Mouse (Mus musculus): ENCODE measurements at regions not wholly inside any gene's neighbourhood (a gene's known extent, or its start where the extent isn't known, plus 50 kb on each side); places are given as distances from the start of the nearest gene placed in this dataset.

- no peak for ATAC-seq
- Histone ChIP-seq H3K4me3 (no peak overlapping the region), H3K36me3 (no peaks in the 10 kb centered on the region), H3K9me3 (replicated peaks) (no peaks in the 10 kb centered on the region), H3K4me2 (peak overlapping the region; percentile 41), H3K27me3 (replicated peaks) (no peaks in the 10 kb centered on the region), H3K27ac (peak overlapping the region; percentile 83), H3K4me1 (peaks cover 98% of the 10 kb centered on the region), H3K9ac (peak overlapping the region; percentile 51)
- 52% methylated on average over 3 of the region's 3 CpGs for WGBS (ENCODE audit: insufficient replicate concordance)
These were observed 71.8 kb downstream of the Zfp36l2 start for GRCm38 (mm10) chr17:84115957-84116339.

GRCm38 (mm10) chr17:84115133-84115532 lies 72.6 kb downstream of the Zfp36l2 start:
- 33% methylated on average over 8 of the region's 8 CpGs for WGBS (ENCODE audit: insufficient replicate concordance)

GRCm38 (mm10) chr17:84114279-84114994 lies 73.3 kb downstream of the Zfp36l2 start:
- Histone ChIP-seq H3K9me3 (replicated peaks) (no peaks in the 10 kb centered on the region), H3K27ac (peak overlapping the region; percentile 83), H3K27me3 (replicated peaks) (no peaks in the 10 kb centered on the region), H3K36me3 (no peaks in the 10 kb centered on the region), H3K4me3 (no peak overlapping the region), H3K4me1 (peaks cover 89% of the 10 kb centered on the region), H3K9ac (peak overlapping the region; percentile 43; the same call in 1 of the 2 replicates), H3K4me2 (peak overlapping the region; percentile 2; the same call in 1 of the 2 replicates)
- WGBS (ENCODE audit: insufficient replicate concordance): 50% methylated on average over 9 of the region's 9 CpGs
- peak; percentile 11 for ATAC-seq

More at GRCm38 (mm10) chr17:84115133-84115532, 72.6 kb downstream of the Zfp36l2 start:
- Histone ChIP-seq H3K4me2 (peak overlapping the region; percentile 11; the same call in 1 of the 2 replicates), H3K36me3 (no peaks in the 10 kb centered on the region), H3K27ac (peak overlapping the region; percentile 83), H3K9me3 (replicated peaks) (no peaks in the 10 kb centered on the region), H3K4me1 (peaks cover 96% of the 10 kb centered on the region), H3K9ac (no peak overlapping the region; the same call in 1 of the 2 replicates), H3K4me3 (no peak overlapping the region), H3K27me3 (replicated peaks) (no peaks in the 10 kb centered on the region)
- no peak for ATAC-seq

- peak overlapping the region; percentile 43; the same call in 1 of the 2 replicates for H3K9ac ChIP-seq
- H3K36me3 ChIP-seq: no peaks in the 10 kb centered on the region
- peak overlapping the region; percentile 2; the same call in 1 of the 2 replicates for H3K4me2 ChIP-seq
- WGBS (ENCODE audit: insufficient replicate concordance): 7% methylated on average over 8 of the region's 8 CpGs
- no peaks in the 10 kb centered on the region for H3K27me3 ChIP-seq (replicated peaks)
- H3K9me3 ChIP-seq (replicated peaks): no peaks in the 10 kb centered on the region
- H3K27ac ChIP-seq: peak overlapping the region; percentile 83
- H3K4me3 ChIP-seq: no peak overlapping the region
- ATAC-seq: peak; percentile 80
- H3K4me1 ChIP-seq: peaks cover 82% of the 10 kb centered on the region
These were observed 74.0 kb downstream of the Zfp36l2 start for GRCm38 (mm10) chr17:84113608-84114278.

GRCm38 (mm10) chr17:84112411-84113031 lies 75.2 kb downstream of the Zfp36l2 start:
- Histone ChIP-seq H3K4me1 (peaks cover 70% of the 10 kb centered on the region), H3K27me3 (replicated peaks) (no peaks in the 10 kb centered on the region), H3K36me3 (no peaks in the 10 kb centered on the region), H3K9me3 (replicated peaks) (no peaks in the 10 kb centered on the region), H3K4me3 (no peak overlapping the region), H3K4me2 (no peak overlapping the region), H3K27ac (no peak overlapping the region), H3K9ac (no peak overlapping the region)
- 65% methylated on average over 6 of the region's 6 CpGs for WGBS (ENCODE audit: insufficient replicate concordance)
- no peak for ATAC-seq

GRCm38 (mm10) chr17:84111787-84112370 lies 75.9 kb downstream of the Zfp36l2 start:
- Histone ChIP-seq H3K4me1 (peaks cover 64% of the 10 kb centered on the region), H3K9ac (no peak overlapping the region), H3K27ac (peak overlapping the region; percentile 31), H3K4me2 (no peak overlapping the region), H3K4me3 (no peak overlapping the region), H3K36me3 (no peaks in the 10 kb centered on the region), H3K9me3 (replicated peaks) (no peaks in the 10 kb centered on the region), H3K27me3 (replicated peaks) (no peaks in the 10 kb centered on the region)
- 79% methylated on average over 10 of the region's 10 CpGs for WGBS (ENCODE audit: insufficient replicate concordance)
- ATAC-seq: no peak

GRCm38 (mm10) chr17:84110945-84111344 lies 76.8 kb downstream of the Zfp36l2 start:
- Histone ChIP-seq H3K27ac (no peak overlapping the region), H3K9ac (no peak overlapping the region), H3K36me3 (no peaks in the 10 kb centered on the region), H3K4me1 (peaks cover 54% of the 10 kb centered on the region), H3K27me3 (replicated peaks) (no peaks in the 10 kb centered on the region), H3K9me3 (replicated peaks) (no peaks in the 10 kb centered on the region), H3K4me2 (no peak overlapping the region), H3K4me3 (no peak overlapping the region)
- no peak for ATAC-seq
- WGBS (ENCODE audit: insufficient replicate concordance): 66% methylated on average over 9 of the region's 9 CpGs

- no peak for ATAC-seq
- H3K9me3 ChIP-seq (replicated peaks): no peaks in the 10 kb centered on the region
- no peak overlapping the region for H3K27ac ChIP-seq
- no peak overlapping the region for H3K9ac ChIP-seq
- no peak overlapping the region for H3K4me2 ChIP-seq
- no peaks in the 10 kb centered on the region for H3K36me3 ChIP-seq
- H3K4me1 ChIP-seq: peaks cover 46% of the 10 kb centered on the region
- H3K4me3 ChIP-seq: no peak overlapping the region
- 64% methylated on average over 9 of the region's 9 CpGs for WGBS (ENCODE audit: insufficient replicate concordance)
- no peaks in the 10 kb centered on the region for H3K27me3 ChIP-seq (replicated peaks)
These were observed 77.6 kb downstream of the Zfp36l2 start for GRCm38 (mm10) chr17:84110000-84110695.

GRCm38 (mm10) chr17:84107946-84108686 lies 79.6 kb downstream of the Zfp36l2 start:
- H3K4me3 ChIP-seq: no peak overlapping the region
- ATAC-seq: no peak
- H3K4me2 ChIP-seq: no peak overlapping the region
- peaks cover 26% of the 10 kb centered on the region for H3K4me1 ChIP-seq
- H3K36me3 ChIP-seq: no peaks in the 10 kb centered on the region
- no peaks in the 10 kb centered on the region for H3K27me3 ChIP-seq (replicated peaks)
- H3K9ac ChIP-seq: no peak overlapping the region
- no peaks in the 10 kb centered on the region for H3K9me3 ChIP-seq (replicated peaks)
- 66% methylated on average over 8 of the region's 8 CpGs for WGBS (ENCODE audit: insufficient replicate concordance)
- H3K27ac ChIP-seq: no peak overlapping the region

GRCm38 (mm10) chr17:84107497-84107896 lies 80.2 kb downstream of the Zfp36l2 start:
- H3K9ac ChIP-seq: no peak overlapping the region
- no peaks in the 10 kb centered on the region for H3K27me3 ChIP-seq (replicated peaks)
- H3K9me3 ChIP-seq (replicated peaks): no peaks in the 10 kb centered on the region
- no peak overlapping the region for H3K4me2 ChIP-seq
- H3K4me3 ChIP-seq: no peak overlapping the region
- no peak for ATAC-seq
- 62% methylated on average over 3 of the region's 3 CpGs for WGBS (ENCODE audit: insufficient replicate concordance)
- H3K27ac ChIP-seq: no peak overlapping the region
- H3K36me3 ChIP-seq: no peaks in the 10 kb centered on the region
- peaks cover 20% of the 10 kb centered on the region for H3K4me1 ChIP-seq

GRCm38 (mm10) chr17:84104242-84104641 lies 83.5 kb downstream of the Zfp36l2 start:
- 63% methylated on average over 7 of the region's 7 CpGs for WGBS (ENCODE audit: insufficient replicate concordance)

More at GRCm38 (mm10) chr17:84104242-84104641, 83.5 kb downstream of the Zfp36l2 start:
- Histone ChIP-seq H3K4me1 (peaks cover 14% of the 10 kb centered on the region; the same call in 1 of the 2 replicates), H3K9me3 (replicated peaks) (no peaks in the 10 kb centered on the region), H3K9ac (no peak overlapping the region), H3K27me3 (replicated peaks) (peaks cover 24% of the 10 kb centered on the region), H3K4me3 (no peak overlapping the region), H3K4me2 (no peak overlapping the region), H3K27ac (no peak overlapping the region), H3K36me3 (no peaks in the 10 kb centered on the region)
- no peak for ATAC-seq

All from liver, embryonic 12.5 days (tissue).